Mouse (Mus musculus) granulocyte monocyte progenitor cell, adult 5-6 weeks (primary cell): Measurements from ENCODE around the gene Rps11. TPM values are rescaled to one million over a fixed set of nuclear protein-coding genes. Genes with fewer than 3 reads are reported as not detected.
"Not testable (repeated sequence)": the region's sequence is repeated elsewhere in the genome, so short reads cannot be mapped to it uniquely, and the experiment has no call there.

ENCODE experiments used
- ATAC-seq: replicated peaks from 2 replicates; pipeline ENCODE4 v1.8.0; 2016; ENCODE audit warnings: mild to moderate bottlenecking, moderate TSS enrichment, inconsistent platforms; ENCODE audit not compliant: poor library complexity, severe bottlenecking
- total RNA-seq, 2 experiments: library from RNA; stranded (forward) in 1 of 2; stranded (reverse) in 1 of 2; fragments of 200-712, 200-1000 nt in 1 of 2; fragments of >200 nt in 1 of 2; fragmentation: Nextera tagmentation in 1 of 2; gene quantifications; 2 replicates each; pipeline ENCODE4 v1.2.3; 2014 to 2017

Gene Rps11
- total RNA-seq, 2 experiments from 2014 or later, result 963 to 3,834 TPM

DNA sequence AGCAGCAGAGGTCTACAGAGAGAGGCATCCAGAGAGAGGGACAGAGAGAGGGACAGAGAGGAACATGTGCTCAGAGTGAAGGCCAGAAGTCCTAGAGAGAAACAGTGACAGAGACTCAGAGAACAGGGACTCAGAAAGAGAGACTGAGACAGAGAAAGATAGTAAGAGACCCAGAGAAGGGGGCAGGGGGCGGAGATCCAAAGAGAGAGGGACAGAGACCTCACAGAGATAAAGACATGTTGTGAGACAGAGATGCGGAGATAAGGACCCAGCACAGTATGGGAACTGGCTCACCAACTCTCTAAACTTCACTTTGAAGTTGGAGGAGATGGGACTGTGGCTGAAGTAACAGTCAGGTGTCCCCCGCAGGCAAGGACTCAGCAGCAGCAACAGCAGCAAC is 11.1 kb upstream of the Rps11 start:
- ATAC-seq, result no peak

DNA sequence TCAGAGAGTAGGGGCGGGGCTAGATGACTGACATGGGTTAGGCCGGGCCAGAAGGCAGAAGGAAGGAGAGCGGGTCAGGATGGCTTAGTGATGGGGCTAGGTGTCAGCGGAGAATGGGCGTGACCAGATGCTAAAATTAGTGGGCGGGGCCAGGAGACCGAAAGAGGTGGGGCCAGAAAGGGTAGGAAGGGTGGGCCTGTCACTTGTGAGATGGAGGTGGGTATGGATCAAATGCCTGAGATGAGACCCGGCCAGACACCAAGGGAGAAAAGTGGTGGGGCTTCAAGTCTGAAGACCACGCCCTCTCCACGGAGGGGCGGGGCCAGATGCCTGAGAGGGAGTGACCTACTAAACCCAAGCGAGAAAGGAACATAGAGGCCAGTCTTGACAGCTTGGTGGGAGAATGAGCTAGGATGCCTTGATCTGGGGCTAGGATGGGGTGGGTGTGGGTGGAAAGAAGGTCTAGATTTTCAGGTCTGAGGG is 10.3 kb upstream of the Rps11 start:
- ATAC-seq, result peak; percentile 38

DNA sequence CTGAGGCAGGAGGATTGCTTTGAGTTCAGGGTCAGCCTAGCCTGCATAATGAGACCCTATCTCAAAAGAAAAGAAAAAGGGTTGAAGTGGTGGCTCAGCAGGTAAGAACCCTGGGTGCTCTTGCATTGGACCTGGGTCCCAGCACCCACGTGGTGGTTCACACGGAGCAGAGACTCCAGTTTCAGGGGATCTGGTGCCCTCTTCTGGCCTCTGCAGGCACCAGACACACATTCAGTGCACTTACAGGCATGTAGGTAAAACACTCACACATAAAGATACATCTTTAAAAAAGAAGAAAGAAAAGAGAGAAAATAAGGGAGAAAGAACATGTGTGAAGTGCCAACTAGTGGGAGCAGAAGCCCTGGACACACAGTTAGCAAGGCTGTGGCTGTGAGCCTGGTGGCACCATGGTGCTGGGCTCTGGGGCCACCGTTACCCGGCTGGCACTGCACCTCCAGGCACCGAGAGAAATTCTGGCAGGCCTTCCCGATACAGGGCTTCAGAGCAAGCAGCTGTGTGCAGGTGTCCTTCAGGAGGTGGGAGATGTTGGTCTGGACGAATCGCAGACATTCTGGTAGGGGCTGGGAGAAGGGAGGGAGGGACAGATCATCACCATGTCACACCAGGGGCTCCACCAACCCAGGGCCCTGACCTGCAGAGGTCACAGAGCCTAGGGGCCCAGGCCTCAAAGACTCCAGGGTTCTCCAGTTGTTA is 9.4 kb upstream of the Rps11 start:
- ATAC-seq, result no peak

DNA sequence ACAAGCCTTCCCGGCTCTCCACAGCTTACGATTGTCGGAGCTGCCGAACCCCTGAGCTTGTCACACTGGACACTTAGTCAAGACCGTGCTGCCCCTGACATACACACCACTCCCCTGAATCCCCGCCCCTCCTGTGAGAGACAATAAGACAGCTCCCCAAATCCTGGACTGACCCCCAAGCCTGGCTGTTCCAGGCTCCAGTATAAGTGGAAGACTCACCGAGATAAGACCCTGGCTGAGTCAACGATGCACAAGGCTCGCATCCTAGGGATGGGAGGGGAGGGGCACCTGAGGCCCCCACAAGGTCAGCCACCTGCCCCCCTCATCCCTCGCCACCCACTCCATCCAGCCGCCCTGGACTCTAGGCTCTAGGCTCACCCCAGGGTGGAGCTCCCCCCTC is 7.6 kb upstream of the Rps11 start:
- no peak for ATAC-seq

DNA sequence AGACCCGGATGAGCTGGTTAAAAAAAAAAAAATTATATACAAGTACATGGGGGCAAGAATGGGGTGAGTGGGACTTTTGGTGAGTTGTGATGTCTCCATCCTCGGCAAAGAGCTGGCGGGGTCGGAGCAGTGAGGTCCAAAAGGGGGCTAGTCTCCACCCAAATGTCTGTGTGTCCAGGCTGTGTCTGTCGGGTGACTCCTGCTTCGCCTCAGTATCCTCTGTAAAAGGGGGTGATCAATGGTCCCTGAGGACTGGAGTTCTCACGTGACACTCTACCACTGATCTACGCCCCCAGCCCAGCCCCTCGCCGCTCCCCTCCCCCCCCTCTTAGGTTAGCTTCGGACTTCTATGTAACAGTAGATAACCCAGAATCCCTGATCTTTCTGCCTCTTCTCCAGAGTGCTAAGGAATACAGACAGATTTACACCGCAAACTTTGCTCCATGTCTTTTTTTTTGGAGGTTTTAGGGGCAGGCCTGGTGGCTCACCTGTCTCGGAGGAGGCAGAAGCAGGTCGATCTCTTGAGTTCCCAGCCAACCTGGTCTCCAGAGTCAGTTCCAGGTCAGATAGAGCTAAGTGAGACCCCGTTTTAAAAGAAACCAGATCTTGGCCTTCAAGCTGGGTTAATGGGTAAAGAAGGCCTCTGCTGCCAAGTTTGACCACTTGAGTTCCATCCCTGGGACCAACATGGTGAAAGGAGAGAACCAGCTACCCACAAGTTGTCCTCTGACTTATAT is 5.7 kb upstream of the Rps11 start:
- no peak for ATAC-seq

DNA sequence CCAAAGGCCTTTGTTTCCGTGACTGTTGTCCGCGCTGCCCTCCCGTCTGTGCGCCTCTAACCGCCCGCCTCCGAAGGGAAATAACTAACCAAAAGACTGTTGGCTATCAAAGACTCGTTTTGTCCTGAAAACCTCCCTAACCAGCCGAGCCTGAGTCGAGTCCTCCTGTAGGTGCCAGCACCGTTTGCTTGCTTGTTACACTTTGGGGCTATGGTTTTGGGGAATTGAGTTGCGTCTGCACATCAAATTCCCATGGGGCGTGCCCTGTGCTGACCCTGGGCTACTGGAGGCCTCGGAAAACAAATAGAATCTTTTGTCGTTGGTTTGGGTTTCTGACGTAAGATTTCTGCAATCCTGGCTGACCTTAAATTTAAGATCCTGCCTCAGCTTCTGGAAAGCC is 5.1 kb upstream of the Rps11 start:
- ATAC-seq, result 0 out of 2 replicates have a peak, but pooled peaks have one; percentile 4

DNA sequence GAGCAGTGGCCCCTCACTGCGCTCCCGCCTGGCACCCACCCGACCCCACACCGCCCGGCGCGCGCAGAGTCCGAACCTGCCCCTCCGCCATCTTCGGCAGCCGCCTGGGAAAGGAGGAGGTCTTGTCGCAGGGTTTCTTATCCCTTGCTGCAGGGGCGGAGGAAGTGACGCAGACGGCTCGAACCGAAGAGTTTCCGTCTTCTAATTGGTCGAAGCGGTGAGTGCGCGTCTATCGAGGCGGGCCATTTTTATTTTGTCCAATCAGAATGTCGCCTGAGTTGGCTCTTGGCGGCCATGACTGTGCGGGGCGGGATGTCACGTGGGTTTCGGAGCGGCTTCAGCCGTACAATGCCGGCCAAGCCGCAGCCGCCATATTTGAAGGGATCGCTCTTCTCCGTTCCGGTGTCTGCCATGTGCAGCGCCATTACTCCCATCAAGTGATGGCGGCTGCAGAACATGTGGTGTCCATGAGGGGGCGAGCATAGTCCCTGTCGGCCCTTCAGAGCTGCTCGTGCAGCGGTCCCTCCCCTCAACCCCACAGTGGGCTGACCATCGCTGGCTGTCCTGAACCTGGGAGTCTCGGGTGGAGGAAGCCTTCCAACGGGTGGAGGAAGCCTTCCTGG is 4.5 kb upstream of the Rps11 start, which contains the start of gene Rpl13a:
Gene Rpl13a (minus strand): TSS at position 138 of the 623 bp plus-strand sequence.
- ATAC-seq, result peak; percentile 68

DNA sequence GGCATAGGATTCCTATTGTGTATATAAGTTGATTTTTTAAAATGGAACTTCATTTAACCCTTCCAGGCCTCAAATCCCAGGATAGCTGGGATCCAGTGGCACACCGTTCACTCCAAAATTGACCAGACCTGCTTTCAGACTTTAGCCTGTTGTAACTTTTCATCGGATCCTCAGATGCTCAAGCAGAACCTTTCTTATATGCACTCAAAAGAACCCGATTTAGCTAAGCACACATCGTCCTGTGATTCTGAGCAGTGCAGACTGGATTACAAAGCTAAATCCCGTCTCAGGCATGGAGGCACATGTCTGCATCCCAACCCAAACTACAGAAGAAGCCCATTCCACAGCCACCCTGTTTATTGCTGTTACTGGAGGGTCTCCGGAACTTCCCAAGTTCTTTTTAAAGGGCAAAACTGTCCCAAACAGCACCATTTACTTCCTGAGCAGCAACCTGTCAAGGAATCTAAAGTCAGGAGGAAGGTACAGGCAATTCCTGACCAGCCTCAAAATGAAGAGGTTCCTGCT is 3.5 kb upstream of the Rps11 start:
- ATAC-seq, result no peak

DNA sequence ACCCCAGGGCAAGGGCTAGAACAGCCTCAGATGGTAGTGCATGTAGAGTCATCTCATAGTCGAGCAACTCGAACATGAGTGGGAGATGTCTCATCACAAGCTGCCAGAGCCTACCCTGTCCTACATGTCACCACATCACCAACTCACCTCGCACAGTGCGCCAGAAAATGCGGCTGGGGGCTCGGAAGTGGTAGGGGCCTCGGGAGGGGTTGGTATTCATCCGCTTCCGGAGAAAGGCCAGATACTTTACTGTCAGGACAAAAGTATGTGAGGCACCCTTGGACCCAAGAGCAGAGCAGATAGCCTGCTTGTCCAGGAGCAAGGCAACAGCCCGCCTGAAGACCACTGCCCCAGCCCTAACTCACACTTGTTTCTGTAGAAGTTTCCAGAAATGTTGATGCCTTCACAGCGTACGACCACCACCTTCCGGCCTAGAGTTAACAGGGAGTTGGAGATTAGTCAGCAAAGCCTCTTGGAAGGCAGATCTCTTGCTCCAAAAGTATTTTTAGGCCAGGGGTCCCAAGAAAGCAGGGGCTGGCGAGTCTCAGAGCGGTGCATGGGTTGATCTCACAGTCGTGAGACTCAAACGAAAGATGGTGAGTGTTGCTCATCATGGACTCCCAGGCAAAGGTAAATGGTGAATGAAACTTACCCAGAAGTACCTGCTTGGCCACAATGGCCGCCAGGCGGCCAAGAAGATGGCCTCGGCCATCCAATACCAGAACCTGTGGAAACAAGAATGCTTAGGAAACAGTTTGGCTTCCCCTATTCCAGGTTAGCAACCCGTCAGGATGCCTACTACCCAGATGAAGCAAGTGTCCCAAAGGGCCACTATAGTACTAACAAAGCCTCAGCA is 2.8 kb upstream of the Rps11 start:
- ATAC-seq, result no peak

DNA sequence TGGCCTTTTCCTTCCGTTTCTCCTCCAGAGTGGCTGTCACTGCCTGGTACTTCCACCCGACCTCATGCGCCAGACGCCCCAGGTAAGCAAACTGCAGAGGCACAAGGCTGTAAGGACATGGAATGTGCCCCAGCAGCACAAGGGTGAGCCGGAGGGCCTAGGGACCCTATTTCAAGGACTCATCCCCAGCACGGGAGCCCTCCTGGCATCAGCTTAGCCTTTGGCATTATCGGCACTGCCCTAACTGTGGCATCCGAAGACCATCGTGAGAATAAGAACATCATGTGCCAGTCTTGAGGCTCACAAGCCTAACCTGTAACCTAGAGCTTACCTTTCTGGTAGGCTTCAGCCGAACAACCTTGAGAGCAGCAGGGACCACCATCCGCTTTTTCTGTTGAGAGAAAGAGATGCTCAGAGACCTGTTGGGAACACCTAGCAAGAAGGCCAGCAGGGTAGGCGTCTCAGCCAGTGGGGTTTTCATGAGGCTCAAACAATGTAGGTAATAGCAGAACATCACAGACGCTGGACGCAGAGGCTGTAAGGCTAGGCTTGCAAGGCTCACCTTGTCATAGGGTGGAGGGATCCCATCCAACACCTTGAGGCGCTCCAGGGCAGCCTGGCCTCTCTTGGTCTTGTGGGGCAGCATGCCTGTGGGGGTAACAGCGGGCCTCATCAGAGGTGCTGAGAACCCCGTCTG is 2.1 kb upstream of the Rps11 start:
- no peak for ATAC-seq

DNA sequence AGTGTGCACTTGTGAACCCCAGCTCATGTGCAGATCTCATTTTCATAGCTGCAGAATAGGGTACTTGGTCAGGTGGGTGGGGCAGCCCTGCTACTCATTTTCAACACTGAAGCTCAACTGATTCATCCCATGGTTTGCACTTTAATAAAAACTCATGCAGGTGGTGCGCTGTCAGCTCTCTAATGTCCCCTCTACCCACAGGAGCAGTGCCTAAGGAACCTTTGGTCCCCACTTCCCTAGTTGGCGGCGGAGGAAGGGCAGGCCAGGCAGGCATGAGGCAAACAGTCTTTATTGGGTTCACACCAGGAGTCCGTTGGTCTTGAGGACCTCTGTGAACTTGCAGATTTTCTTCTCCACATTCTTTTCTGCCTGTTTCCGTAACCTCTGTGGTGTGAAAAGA is 1.4 kb upstream of the Rps11 start:
- not testable (repeated sequence) for ATAC-seq

DNA sequence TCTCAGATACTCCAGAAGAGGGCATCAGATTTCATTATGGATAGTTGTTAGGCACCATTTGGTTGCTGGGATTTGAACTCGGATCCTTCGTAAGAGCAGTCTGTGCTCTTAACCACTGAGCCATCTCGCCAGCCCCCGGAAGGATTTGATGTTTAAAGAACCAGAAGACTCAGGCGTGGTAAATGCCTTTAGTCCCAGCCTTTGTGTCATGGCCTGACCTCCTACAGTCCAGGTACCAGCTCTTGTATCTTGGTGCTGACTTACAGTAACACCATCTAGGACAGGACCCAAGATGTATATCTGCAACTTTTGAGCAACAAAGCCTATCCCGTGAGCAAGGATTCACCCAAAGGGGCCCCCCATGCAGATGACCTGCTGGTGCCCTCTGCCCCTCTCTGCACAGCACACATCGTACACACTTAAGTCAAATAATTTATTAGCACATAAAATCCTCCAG is 933 bp upstream of the Rps11 start:
- no peak for ATAC-seq

DNA sequence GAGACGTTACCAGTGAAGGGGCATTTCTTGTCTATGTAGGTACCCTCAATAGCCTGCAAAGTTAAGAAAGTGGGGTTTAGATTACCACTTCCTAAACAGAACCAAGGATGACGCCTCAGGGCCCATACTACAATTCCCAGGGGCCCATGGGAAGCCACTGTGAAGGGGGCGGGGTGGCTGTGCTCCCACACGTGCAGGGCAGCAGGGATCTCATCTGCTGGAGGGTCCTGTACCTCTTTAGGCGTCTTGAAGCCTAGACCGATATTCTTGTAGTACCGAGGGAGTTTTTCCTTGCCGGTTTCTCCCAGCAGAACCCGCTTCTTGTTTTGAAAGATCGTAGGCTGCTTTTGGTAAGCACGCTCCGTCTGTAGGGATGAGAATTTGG is 1.1 kb downstream of the Rps11 start:
- ATAC-seq, result no peak

DNA sequence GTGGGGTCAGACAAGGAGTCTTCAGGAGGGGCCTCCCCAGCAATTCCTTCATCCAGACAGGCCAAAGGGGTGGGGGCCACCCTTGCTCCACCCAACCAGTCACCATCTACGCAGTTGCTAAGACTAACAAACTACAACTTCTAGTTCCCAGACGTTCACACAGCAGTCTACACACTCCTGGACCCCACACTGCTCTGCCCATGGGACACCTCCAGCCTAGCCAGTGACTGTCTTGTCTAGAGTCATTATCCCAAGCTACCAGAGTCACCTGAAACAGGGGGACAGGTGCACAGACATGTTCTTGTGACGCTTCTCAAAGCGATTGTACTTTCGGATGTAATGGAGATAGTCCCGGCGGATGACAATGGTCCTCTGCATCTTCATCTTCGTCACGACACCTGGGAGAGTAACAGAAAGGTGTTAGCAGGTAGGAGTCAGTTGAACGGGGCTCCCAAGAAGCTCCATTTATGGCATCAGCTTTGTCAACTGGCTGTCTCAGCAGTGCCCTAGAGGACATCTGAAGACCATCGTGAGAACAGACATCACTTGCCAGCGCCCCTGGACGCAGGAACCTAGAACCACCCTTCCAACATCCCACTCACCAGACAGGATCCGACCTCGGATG is 1.6 kb downstream of the Rps11 start:
- ATAC-seq, result no peak

DNA sequence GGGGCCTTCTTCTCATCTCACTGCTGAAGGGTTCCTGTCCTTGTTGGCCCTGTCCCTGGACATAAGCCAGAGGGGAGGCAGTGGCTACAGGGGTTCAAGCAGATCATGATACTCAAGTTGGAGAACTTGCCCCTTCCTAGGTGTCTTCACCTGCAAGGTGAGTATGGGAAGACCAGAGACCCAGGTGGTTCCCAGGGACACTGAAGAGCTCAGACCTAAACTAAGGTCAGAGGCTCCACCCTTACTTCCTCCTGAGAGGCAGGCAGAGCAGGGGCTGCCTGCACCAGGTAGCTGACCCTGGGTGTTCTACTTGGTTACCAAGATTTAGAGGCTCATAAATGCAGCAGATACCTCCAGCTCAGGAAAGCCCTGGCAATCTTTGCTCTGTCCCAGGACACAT is 2.3 kb downstream of the Rps11 start:
- ATAC-seq, result no peak

DNA sequence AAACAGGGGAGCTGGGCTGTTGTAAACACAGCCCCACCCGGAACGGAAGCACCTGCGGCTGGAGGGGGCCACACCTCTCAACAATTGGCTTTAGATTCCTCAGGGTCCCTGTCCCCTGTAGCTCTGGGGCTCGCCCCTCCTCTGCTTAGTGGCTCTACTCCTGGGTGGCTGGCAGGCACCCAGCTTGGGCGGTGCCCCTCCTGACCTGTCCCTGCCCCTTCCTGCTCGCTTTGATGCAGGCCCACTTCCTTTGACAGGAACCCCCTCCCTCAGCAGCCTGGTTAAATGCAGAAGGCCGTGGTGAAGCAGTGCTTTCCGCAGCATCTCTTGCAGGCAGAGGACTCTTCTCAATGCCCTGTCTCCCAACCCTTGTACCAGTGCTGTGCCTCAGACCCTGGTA is 2.8 kb downstream of the Rps11 start:
- peak; percentile 10 for ATAC-seq

DNA sequence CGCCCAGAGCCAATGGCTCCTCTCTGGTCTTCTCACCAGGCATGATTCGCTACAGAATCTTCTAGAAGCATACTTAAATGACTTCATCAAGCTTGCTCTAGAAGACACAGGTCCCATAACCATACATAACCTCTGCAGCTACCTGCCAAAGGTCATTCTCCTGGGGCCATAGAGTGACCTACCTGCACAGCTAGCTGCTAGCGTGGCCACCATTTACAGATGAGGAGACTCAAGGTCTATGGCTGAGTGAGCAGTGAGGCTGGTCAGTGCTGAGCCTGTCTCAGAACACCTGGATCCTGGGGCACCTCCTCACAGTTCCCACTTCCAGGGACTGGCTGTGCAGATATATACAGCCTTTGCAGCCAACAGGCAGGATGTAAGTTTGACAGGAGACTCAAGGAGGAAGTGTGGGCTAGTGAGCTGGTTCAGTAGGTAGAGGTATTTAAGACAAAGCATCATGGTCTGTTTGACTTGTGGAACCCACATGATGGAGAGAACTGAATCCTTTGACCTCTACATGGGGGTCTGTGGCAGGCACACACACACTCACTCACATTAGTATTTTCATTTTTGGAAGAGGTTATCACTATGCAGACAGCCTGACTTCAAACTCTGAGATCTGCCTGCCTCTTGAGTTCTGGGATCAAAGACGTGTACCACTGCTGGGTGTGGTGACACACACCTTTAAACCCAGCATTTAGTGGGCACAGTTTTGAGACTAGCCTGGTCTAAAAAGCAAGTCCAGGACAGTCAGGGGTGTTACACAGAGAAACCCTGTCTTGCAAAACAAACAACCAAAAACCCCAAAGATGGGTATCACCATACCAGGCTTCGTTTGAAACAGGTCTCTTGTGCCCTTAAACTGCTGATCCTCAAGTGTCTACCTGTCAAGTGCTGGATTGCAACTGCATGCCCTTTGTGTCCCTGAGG is 4.2 kb downstream of the Rps11 start:
- ATAC-seq, result no peak

DNA sequence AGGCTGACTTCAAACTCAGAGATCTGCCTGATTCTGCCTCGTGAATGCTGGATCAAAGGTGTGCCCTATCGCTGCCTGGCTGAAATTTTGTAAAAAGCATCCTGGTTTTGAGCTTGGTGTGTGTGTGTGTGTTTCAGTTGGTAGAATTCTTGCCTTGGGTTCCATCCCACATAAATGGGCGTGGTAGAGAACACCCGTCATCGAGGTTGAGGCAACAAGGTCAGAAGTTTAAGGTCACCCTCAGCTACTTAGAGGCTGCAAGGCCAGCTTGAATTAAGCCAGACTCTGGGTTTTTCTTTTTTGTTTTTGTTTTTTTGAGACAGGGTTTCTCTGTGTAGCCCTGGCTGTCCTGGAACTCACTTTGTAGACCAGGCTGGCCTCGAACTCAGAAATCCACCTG is 5.9 kb downstream of the Rps11 start:
- no peak for ATAC-seq
